Mouse (Mus musculus) heart, embryonic 11.5 days (tissue): ENCODE data around the gene Crip2. TPM values are rescaled to one million over a fixed set of nuclear protein-coding genes. Genes with fewer than 3 reads are reported as not detected.

Experiments used
- ATAC-seq: fragments of 200-750 bp; cut with Nextera tagmentation; replicated peaks from 2 replicates; pipeline ENCODE4 v1.8.0; 2017; ENCODE audit warnings: moderate library complexity; ENCODE audit not compliant: insufficient number of reproducible peaks, low FRiP score, low TSS enrichment
- H3K27ac ChIP-seq: fragments of 300-500 bp; sonication (generic); 2 replicates; pipeline ENCODE4 v1.5.1; 2014; ENCODE audit warnings: mild to moderate bottlenecking, low read depth, low read length
- H3K27me3 ChIP-seq: fragments of 300-500 bp; sonication (generic); 2 replicates; pipeline ENCODE4 v1.6.1; 2014; ENCODE audit warnings: mild to moderate bottlenecking, low read length, mixed read lengths; ENCODE audit not compliant: control insufficient read depth, insufficient read depth
- H3K36me3 ChIP-seq: fragments of 300-500 bp; sonication (generic); 2 replicates; pipeline ENCODE4 v1.6.1; 2014; ENCODE audit warnings: mild to moderate bottlenecking, low read length, moderate library complexity, mixed read lengths; ENCODE audit not compliant: control insufficient read depth, insufficient read depth
- H3K4me1 ChIP-seq: fragments of 300-500 bp; sonication (generic); 2 replicates; pipeline ENCODE4 v1.6.1; 2014; ENCODE audit warnings: low read length; ENCODE audit not compliant: control insufficient read depth, insufficient read depth
- H3K4me2 ChIP-seq: fragments of 300-500 bp; sonication (generic); 2 replicates; pipeline ENCODE4 v1.6.1; 2014; ENCODE audit warnings: mild to moderate bottlenecking, moderate library complexity
- H3K4me3 ChIP-seq: fragments of 300-500 bp; sonication (generic); 2 replicates; pipeline ENCODE4 v1.5.1; 2014; ENCODE audit warnings: low read depth, low read length
- H3K9ac ChIP-seq: fragments of 300-500 bp; sonication (generic); 2 replicates; pipeline ENCODE4 v1.6.1; 2014; ENCODE audit warnings: mild to moderate bottlenecking, low read depth, low read length, moderate library complexity
- H3K9me3 ChIP-seq: fragments of 300-500 bp; sonication (generic); replicated peaks from 2 replicates; pipeline ENCODE4 v1.6.1; 2016; ENCODE audit warnings: low read length; ENCODE audit not compliant: control insufficient read depth
- WGBS: fragments of 180-500 bp; shearing (Covaris S2); extraction: QIAGEN DNeasy Blood & Tissue Kit; methylation state at CpG from one replicate; pipeline ENCODE4 v1.1.7; 2014; ENCODE audit not compliant: insufficient replicate concordance; 5-methylcytosine and 5-hydroxymethylcytosine counted together
- polyA plus RNA-seq: library from polyadenylated mRNA; unstranded; fragments of >200 nt; fragmentation: Nextera tagmentation; extraction: Ambion mirVana; gene quantifications from 2 replicates; pipeline ENCODE4 v1.2.1, GENCODE M21; 2014

The Crip2 gene
- polyA plus RNA-seq, 1 experiment from 2014 or later, result 1,118 TPM

DNA sequence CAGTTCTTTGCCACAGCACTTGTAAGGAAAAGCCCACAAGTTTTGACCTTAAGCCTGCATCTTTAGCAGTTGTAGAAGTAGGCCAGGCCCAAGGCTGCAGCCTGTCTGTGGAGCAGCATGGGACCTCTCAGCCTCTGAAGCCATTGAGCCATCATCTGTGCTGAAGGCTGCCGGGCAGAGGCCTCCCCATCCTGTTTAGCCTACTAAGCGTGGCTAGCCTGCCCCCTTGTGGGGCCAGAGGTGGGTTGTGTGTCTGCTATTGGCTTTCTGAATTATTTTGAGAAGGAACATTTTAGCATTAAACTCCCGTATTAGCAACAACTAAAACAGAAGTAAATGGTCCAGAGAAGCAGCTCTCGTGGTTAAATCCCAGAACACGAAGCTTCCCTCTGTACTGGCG lies 37.6 kb upstream of the Crip2 start:
- no peak overlapping the region for H3K4me2 ChIP-seq
- WGBS, result 63% methylated on average over 6 of the region's 6 CpGs
- ATAC-seq, result no peak
- H3K4me1 ChIP-seq, result peaks cover 50% of the 10 kb centered on the region
- no peaks in the 10 kb centered on the region for H3K27me3 ChIP-seq
- H3K36me3 ChIP-seq, result 0 out of 2 replicates have a peak, but pooled peaks cover 2% of the 10 kb centered on the region
- no peaks in the 10 kb centered on the region for H3K9me3 ChIP-seq
- H3K4me3 ChIP-seq, result no peak overlapping the region
- no peak overlapping the region for H3K27ac ChIP-seq
- H3K9ac ChIP-seq, result no peak overlapping the region

GRCm38 (mm10) chr12:113103846-113104451 lies 36.1 kb upstream of the Crip2 start:
- Histone ChIP-seq H3K9ac (no peak overlapping the region), H3K4me2 (no peak overlapping the region), H3K4me3 (no peak overlapping the region), H3K4me1 (peaks cover 55% of the 10 kb centered on the region), H3K36me3 (0 out of 2 replicates have a peak, but pooled peaks cover 2% of the 10 kb centered on the region), H3K27me3 (no peaks in the 10 kb centered on the region), H3K9me3 (no peaks in the 10 kb centered on the region), H3K27ac (no peak overlapping the region)
- 78% methylated on average over 8 of the region's 8 CpGs for WGBS
- no peak for ATAC-seq

GRCm38 (mm10) chr12:113106386-113106785 lies 33.6 kb upstream of the Crip2 start:
- Histone ChIP-seq H3K9me3 (no peaks in the 10 kb centered on the region), H3K27me3 (no peaks in the 10 kb centered on the region), H3K4me2 (no peak overlapping the region), H3K27ac (no peak overlapping the region), H3K4me3 (no peak overlapping the region), H3K9ac (no peak overlapping the region), H3K4me1 (peaks cover 32% of the 10 kb centered on the region), H3K36me3 (0 out of 2 replicates have a peak, but pooled peaks cover 2% of the 10 kb centered on the region)
- ATAC-seq, result no peak
- 88% methylated on average over 6 of the region's 6 CpGs for WGBS

- Histone ChIP-seq H3K36me3 (peaks cover 4% of the 10 kb centered on the region), H3K27me3 (no peaks in the 10 kb centered on the region), H3K27ac (peak overlapping the region; percentile 16), H3K9me3 (no peaks in the 10 kb centered on the region), H3K4me3 (no peak overlapping the region), H3K4me1 (peaks cover 29% of the 10 kb centered on the region), H3K4me2 (no peak overlapping the region), H3K9ac (no peak overlapping the region)
- 0 out of 2 replicates have a peak, but pooled peaks have one; percentile 21 for ATAC-seq
- WGBS, result 68% methylated on average over 4 of the region's 4 CpGs
These were observed 32.5 kb upstream of the Crip2 start for GRCm38 (mm10) chr12:113107431-113108124.

DNA sequence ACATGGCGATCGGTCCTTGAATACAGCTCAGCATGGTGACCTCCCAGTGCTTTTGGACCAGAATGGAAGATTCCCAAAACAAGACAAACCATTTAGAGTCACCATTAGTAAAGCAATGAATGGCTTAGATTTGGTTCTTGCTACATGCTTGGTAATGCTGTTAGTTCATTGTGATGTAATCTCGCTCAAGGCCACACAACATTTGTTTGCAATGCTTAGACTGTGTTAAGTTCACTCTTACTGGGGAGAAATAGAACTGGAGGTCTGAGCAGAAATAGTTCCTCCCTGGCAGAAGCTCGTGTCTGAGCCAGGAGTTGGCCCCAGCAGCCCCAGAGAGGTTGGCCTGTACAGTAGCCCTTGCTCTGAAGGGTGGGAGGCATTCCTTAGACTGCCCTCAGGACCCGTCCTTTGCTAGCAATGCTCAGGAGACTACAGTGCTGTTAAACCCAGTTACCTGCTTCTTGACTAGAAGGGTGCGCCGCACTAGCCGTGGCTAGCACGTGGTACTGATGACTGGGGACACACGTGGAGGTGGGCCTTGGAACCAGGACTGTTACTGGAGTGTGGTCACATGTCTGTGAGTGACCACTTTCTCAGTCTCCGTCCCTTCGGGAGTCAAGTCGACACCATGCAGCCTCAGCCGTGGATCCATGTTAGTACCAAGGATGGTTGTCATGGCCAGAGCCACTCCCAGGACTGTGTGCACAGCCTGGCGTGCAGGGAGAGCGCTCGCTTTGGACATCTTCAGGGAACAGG lies 31.3 kb upstream of the Crip2 start:
- H3K4me3 ChIP-seq, result no peak overlapping the region
- H3K27ac ChIP-seq, result no peak overlapping the region
- no peaks in the 10 kb centered on the region for H3K27me3 ChIP-seq
- H3K4me2 ChIP-seq, result no peak overlapping the region
- 82% methylated on average over 17 of the region's 17 CpGs for WGBS
- H3K9me3 ChIP-seq, result no peaks in the 10 kb centered on the region
- H3K4me1 ChIP-seq, result peaks cover 22% of the 10 kb centered on the region
- no peak overlapping the region for H3K9ac ChIP-seq
- H3K36me3 ChIP-seq, result peaks cover 6% of the 10 kb centered on the region
- ATAC-seq, result no peak

- no peaks in the 10 kb centered on the region for H3K9me3 ChIP-seq
- no peaks in the 10 kb centered on the region for H3K27me3 ChIP-seq
- H3K9ac ChIP-seq, result no peak overlapping the region
- no peak overlapping the region for H3K27ac ChIP-seq
- WGBS, result 87% methylated on average over 10 of the region's 10 CpGs
- H3K36me3 ChIP-seq, result peaks cover 10% of the 10 kb centered on the region
- no peak overlapping the region for H3K4me3 ChIP-seq
- ATAC-seq, result no peak
- peaks cover 20% of the 10 kb centered on the region for H3K4me1 ChIP-seq
- H3K4me2 ChIP-seq, result no peak overlapping the region
These were observed 30.2 kb upstream of the Crip2 start for GRCm38 (mm10) chr12:113109801-113110200.

- no peak overlapping the region for H3K4me2 ChIP-seq
- 80% methylated on average over 4 of the region's 4 CpGs for WGBS
- no peak overlapping the region for H3K27ac ChIP-seq
- no peak for ATAC-seq
- no peak overlapping the region for H3K9ac ChIP-seq
- H3K36me3 ChIP-seq, result peaks cover 21% of the 10 kb centered on the region
- H3K4me1 ChIP-seq, result no peaks in the 10 kb centered on the region
- no peaks in the 10 kb centered on the region for H3K9me3 ChIP-seq
- H3K27me3 ChIP-seq, result no peaks in the 10 kb centered on the region
- no peak overlapping the region for H3K4me3 ChIP-seq
These were observed 25.9 kb upstream of the Crip2 start for GRCm38 (mm10) chr12:113114141-113114540.

GRCm38 (mm10) chr12:113114856-113115538 lies 25.0 kb upstream of the Crip2 start:
- H3K27ac ChIP-seq, result no peak overlapping the region
- WGBS, result 79% methylated on average over 16 of the region's 16 CpGs
- H3K4me3 ChIP-seq, result no peak overlapping the region
- H3K9me3 ChIP-seq, result no peaks in the 10 kb centered on the region
- H3K27me3 ChIP-seq, result no peaks in the 10 kb centered on the region
- peaks cover 25% of the 10 kb centered on the region for H3K36me3 ChIP-seq
- H3K4me2 ChIP-seq, result no peak overlapping the region
- no peak overlapping the region for H3K9ac ChIP-seq
- ATAC-seq, result no peak
- H3K4me1 ChIP-seq, result peaks cover 8% of the 10 kb centered on the region; the same call in 1 of the 2 replicates
